Mouse (Mus musculus): ENCODE results near the gene Ranbp10.

GRCm38 (mm10) chr8:105743301-105743700 lies 83.8 kb downstream of the Ranbp10 start:
- TF ChIP-seq CTCF (IDR thresholded peaks at IDR 0.05; ENCODE audit: low read depth) (no peak), EP300 (IDR thresholded peaks at IDR 0.05; ENCODE audit: low read depth) (no peak)
